Mouse (Mus musculus) ES-Bruce4 (cell line): ENCODE data around the gene Nol6.

ENCODE experiments used
- CTCF ChIP-seq: IDR thresholded peaks from one replicate; pipeline ENCODE4 v1.8.1; 2011; ENCODE audit warnings: low read depth, low read length
- POLR2A ChIP-seq: IDR thresholded peaks from one replicate; pipeline ENCODE4 v1.8.1; 2011; ENCODE audit warnings: low read length; ENCODE audit not compliant: insufficient read depth

- TF ChIP-seq CTCF (no peak), POLR2A (no peak)
These were observed 9.7 kb downstream of the Nol6 start for GRCm38 (mm10) chr4:41114358-41115070.
